Mouse (Mus musculus): ENCODE data around the gene Areg.

Gene Areg

DNA sequence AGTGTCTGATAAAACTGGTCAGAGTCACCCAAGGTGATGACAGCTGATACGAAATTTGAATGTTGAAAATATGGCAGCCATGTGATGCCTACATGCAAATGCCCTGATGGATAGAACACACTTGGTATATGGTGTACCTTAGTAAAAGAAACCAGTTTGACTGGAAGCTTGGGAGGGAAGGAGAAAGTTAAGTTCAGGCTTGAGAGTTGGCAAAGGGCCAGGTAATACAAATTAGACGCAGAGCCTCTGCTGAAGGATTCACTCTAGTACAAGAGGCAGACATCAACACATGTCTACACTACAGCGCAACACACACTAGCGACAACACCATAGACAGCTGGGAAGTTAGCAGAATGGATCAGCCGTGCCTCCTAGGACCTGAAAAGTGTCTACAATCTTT lies 27.2 kb downstream of the Areg start:
- no peak for DNase-seq (ENCODE audit: low read depth)

DNA sequence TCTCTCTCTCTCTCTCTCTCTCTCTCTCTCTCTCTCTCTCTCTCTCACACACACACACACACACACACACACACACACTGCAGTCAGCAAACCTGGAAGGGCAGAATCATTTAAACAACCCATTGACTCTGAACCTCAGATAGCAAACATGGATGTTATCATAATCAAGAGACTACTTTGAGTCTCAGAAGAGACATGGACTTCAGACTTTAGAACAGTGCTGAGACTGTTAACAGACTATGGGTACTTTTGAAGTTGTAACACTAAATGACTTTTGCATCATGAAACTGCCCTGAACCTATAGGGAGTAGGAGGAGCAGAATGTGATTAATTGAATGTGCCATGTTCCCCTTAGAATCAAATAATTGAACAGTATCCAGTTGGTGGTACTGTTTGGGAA lies 37.0 kb downstream of the Areg start:
- no peak for DNase-seq (ENCODE audit: low read depth)

DNA sequence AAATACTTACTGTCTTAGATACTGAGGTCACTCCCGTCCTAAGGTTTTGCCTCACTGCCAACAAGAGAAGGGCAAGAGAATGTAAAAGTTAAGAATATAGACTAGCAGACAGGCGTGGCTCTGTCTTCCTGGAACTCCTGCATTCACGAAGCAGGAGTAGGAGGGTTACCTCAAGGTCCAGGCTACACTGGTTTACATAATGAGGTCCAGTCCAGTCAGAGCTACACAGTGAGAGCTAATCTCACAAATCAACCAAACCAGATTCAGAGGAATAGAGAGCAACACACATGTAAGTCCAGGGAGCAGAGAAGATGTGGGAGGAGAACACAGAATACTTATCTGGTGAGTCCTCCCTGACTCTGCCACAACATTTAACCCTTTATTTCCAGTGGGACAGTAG lies 55.2 kb downstream of the Areg start:
- no peak for DNase-seq (ENCODE audit: low read depth)
